Mouse (Mus musculus): ENCODE measurements at regions not wholly inside any gene's neighbourhood (a gene's known extent, or its start where the extent isn't known, plus 50 kb on each side); places are given as distances from the start of the nearest gene placed in this dataset.

DNA sequence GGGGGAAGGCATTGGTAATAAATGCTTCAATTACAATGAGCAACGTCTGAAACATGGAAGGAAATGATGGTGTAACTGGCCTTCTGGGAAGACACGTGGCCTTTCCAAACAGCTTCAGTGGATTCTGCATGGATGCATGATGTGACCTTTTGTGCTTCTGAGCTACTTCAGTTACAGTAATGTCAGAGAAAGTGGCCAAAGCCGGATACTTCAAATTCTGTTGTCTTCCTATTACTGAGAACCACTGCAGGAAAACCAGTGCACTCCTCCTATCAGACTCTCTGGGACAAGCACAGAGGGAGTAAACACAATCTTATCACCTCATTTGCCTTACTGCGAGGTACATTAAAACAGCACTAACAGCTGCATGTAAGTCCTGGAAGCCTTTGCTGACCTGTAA lies 113.0 kb upstream of the Cnksr3 start:
- no peak for TF ChIP-seq POLR2A (IDR thresholded peaks at IDR 0.05; ENCODE audit: borderline replicate concordance, low read depth, low read length)
- no peak for TF ChIP-seq CTCF (IDR thresholded peaks at IDR 0.05; ENCODE audit: low read depth, low read length)
